Mouse (Mus musculus) E14TG2a.4 (cell line): Measurements from ENCODE around the gene Pou2f3.

Source experiments
- H3K27me3 ChIP-seq: 2 replicates; pipeline ENCODE4 v1.6.1; 2014; ENCODE audit warnings: low read length, control low read depth; ENCODE audit not compliant: insufficient read depth
- H3K36me3 ChIP-seq: 2 replicates; pipeline ENCODE4 v1.6.1; 2014; ENCODE audit warnings: low read length, control low read depth; ENCODE audit not compliant: insufficient read depth
- H3K4me1 ChIP-seq: replicated peaks from 2 replicates; pipeline ENCODE4 v1.6.1; 2014; ENCODE audit warnings: low read depth, low read length, control low read depth
- H3K4me3 ChIP-seq: replicated peaks from 2 replicates; pipeline ENCODE4 v1.5.1; 2014; ENCODE audit warnings: mild to moderate bottlenecking, low read length
- H3K9me3 ChIP-seq: 2 replicates; pipeline ENCODE4 v1.6.1; 2014; ENCODE audit warnings: low read length, control low read depth
- CTCF ChIP-seq: conservative IDR thresholded peaks from 2 replicates; pipeline ENCODE4 v1.5.1; 2014; ENCODE audit warnings: low read length
- NANOG ChIP-seq: IDR thresholded peaks from 2 replicates; pipeline ENCODE4 v1.6.1; 2014; ENCODE audit warnings: borderline replicate concordance, low read length, mixed read lengths
- POU5F1 ChIP-seq: IDR thresholded peaks from 2 replicates; pipeline ENCODE4 v1.6.1; 2014; ENCODE audit warnings: low read length, borderline replicate concordance

The Pou2f3 gene

DNA sequence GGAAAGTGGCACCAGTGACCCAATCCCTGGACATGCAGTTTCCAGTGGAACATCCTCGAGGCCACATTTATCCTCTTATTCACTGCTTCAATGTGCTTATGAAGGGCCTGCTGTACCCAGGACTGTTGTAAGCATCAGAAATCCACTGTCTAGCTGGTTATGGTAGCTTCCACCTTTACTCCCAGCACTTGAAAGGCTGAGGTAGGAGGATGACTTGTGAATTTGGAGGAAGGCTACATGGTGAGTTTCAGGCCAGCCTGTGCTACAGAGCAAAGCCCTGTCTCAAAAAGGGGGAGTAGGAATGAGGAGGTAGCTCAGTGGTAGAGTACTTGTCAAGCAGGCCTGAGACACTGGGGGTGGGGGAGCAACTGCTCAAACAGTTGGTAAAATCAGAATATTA lies 102.1 kb downstream of the Pou2f3 start:
- peaks cover 22% of the 10 kb centered on the region for H3K36me3 ChIP-seq
- no peak overlapping the region for H3K4me3 ChIP-seq
- H3K9me3 ChIP-seq = no peaks in the 10 kb centered on the region
- H3K4me1 ChIP-seq = peaks cover 66% of the 10 kb centered on the region
- H3K27me3 ChIP-seq = no peaks in the 10 kb centered on the region
- TF ChIP-seq POU5F1 = no peak
- no peak for TF ChIP-seq CTCF
- TF ChIP-seq NANOG = no peak

DNA sequence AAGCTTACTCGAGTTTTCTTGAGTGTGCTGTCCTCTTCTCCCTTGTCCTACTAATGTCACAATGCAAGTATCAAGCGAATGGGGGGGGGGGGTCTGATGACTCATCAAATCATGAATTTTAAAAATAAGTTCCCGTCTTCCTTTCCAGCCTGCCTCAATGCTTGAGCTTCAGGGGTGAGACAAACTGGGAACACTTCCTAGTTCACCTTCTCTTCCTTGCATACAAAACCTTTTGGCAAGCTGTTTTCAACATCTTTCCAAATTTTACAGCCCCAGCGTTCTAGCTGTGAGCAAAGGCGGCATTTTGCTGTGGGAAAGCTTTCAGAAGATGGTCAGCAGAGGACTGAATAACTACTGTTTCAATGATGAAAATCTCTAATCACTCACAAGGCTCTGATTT lies 102.6 kb downstream of the Pou2f3 start:
- Histone ChIP-seq H3K36me3 (peaks cover 22% of the 10 kb centered on the region), H3K4me1 (peaks cover 69% of the 10 kb centered on the region), H3K4me3 (no peak overlapping the region), H3K9me3 (no peaks in the 10 kb centered on the region), H3K27me3 (no peaks in the 10 kb centered on the region)
- TF ChIP-seq POU5F1 = no peak
- TF ChIP-seq NANOG = no peak
- TF ChIP-seq CTCF = no peak

DNA sequence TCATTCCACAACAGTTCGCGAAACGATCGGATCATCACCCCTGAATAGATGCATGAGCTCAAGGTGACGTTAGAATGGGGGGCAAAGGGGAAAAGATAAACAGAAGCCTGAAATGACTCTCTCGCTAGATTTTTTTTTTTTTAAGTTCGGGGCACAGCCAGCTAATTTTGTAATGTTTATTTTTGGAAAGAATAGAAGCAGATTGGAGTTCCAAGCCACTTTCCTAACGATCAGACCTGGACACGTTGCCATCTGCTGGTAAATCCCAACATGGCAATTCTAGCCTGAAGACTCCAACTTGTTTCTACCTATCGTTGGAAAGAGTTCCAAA lies 103.0 kb downstream of the Pou2f3 start, which contains the start of gene Arhgef12:
TSS of gene Arhgef12 (minus strand) at position 53 of the 331 bp plus-strand sequence.
- H3K4me1 ChIP-seq = peaks cover 71% of the 10 kb centered on the region
- TF ChIP-seq NANOG (no peak), CTCF (peak; percentile 24), POU5F1 (no peak)
- no peaks in the 10 kb centered on the region for H3K9me3 ChIP-seq
- no peaks in the 10 kb centered on the region for H3K27me3 ChIP-seq
- peaks cover 22% of the 10 kb centered on the region for H3K36me3 ChIP-seq
- H3K4me3 ChIP-seq = peak within 1 kb of the TSS; percentile 92

DNA sequence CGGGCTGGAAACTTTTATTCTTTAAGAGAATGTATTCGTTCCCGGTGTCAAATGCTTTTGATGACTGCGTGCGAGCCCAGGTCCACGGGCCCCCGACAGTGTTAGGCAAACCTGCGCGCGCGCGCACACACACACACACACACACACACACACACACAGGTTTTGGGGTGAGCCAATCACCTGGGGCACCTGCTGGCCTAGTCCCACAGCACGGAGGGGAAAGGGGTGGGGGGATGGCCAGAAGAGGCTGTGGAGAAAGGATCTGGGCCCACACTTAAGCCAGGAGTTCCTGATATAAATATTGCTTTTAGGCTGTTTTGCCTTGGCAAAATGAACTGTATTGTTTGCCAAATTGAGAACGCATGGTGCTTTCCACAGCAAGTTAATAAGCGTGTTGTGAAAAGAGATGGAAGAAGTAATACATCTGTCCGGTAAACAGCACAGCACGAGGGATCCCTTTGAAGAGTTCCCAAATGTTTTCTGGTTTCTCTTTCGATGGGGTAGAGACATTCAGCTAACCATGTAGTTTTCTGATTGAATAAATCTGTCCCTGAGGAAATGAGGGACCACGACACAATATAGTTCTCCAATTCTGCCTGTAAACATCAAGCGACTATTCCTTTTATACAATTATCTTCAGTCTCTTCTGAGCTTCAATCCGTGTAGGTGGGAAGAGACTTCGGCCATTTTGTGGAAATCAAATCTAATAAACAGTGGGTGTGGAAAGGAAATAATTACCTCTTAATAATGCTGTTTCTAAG lies 103.6 kb downstream of the Pou2f3 start:
- Histone ChIP-seq H3K36me3 (peaks cover 16% of the 10 kb centered on the region), H3K4me1 (peaks cover 76% of the 10 kb centered on the region), H3K4me3 (peak overlapping the region; percentile 92), H3K27me3 (no peaks in the 10 kb centered on the region), H3K9me3 (no peaks in the 10 kb centered on the region)
- TF ChIP-seq POU5F1 = no peak
- no peak for TF ChIP-seq NANOG
- TF ChIP-seq CTCF = no peak

DNA sequence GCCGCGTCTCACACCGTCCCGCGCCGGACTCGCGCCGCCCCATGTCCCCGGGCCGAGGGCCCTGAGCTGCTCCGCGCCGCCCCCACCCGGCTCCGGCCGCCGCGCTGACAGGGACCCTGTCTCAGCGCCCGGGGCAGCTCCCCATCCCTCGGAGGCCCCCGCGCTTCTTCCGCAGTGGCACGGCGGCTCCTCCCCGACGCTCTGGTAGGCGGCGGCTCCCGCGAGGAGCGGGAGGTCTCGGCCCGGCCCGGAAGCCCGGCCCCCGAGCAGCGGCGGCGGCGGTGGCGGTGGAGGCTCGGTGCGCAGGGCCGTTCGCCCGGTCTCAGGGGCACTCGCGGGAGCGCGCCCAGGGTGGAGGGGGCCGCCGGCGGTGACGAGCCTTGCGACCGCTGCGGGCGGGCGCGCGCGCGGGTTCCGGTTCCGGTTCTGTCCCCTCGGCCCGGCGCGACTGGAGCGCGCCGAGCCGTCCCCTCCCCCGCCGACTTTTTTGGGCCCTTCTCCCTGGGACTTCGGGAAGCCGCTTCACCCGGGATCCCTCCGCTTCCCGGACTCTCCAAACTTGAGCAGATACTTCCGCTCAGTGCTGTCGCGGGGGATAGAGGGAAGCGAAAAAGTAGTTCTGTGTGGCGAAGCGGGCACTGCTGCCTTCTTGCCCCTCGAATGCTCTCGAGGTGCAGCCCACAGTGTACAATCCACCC lies 104.4 kb downstream of the Pou2f3 start:
- TF ChIP-seq CTCF (no peak), POU5F1 (no peak), NANOG (no peak)
- Histone ChIP-seq H3K36me3 (peaks cover 8% of the 10 kb centered on the region), H3K4me3 (peak overlapping the region; percentile 92), H3K9me3 (no peaks in the 10 kb centered on the region), H3K4me1 (peaks cover 75% of the 10 kb centered on the region), H3K27me3 (no peaks in the 10 kb centered on the region)

DNA sequence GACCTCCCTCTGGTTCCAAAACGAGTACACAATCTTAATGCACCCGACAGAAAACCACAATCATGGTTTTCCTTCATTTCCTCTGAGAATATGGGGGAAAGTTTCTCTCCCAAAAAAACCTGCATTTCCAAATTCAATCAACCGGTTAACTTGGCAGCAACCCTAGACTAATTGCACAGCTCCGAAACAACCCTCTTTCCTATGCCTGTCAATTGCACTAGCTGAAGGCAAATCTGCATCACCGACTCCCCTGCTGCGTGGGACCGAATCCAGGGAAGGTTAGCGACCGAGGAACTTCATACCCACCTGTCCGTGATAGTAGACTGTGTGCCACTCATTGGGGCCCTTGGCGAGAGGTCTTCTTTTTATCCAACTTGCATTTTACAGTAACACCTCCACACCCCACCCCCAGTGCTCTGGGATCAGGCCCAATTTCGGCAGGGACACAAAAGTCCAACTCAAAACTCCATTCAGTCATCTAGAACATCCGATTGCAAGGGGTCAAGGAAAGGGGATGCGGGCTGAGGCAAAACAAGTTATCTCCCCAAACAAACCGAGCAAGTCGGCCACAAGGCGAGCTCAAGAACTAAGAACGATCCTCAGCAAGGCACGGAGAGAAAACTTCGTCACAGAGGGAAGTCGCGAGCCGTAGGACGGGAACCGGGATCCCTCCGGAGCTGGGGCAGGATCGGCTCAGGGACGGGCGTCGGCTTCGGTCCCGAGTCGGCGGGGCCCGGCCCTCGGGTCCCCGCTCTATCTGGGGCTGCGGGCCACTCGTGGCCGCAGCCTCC lies 105.1 kb downstream of the Pou2f3 start:
- H3K4me1 ChIP-seq = peaks cover 73% of the 10 kb centered on the region
- no peaks in the 10 kb centered on the region for H3K9me3 ChIP-seq
- TF ChIP-seq CTCF (no peak), POU5F1 (no peak), NANOG (no peak)
- peaks cover under 1% of the 10 kb centered on the region for H3K36me3 ChIP-seq
- peak overlapping the region; percentile 92 for H3K4me3 ChIP-seq
- H3K27me3 ChIP-seq = no peaks in the 10 kb centered on the region

DNA sequence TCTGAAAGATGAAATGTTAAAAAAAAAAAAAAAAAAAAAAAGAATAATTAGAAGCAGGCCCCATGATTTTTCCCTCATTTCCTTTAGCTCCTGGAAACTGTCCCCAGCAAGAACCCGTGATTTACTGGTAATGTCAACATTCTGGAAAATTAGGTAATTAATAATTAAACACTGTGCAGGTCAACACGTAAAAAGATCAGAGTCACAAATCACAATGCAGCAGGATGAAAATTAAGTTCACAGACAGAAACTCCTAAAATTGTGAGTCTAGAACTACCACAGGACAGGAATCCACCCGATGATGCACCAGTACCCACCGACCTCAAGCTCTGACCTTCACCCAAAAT lies 105.7 kb downstream of the Pou2f3 start:
- Histone ChIP-seq H3K9me3 (no peaks in the 10 kb centered on the region), H3K27me3 (no peaks in the 10 kb centered on the region), H3K4me1 (peaks cover 69% of the 10 kb centered on the region), H3K36me3 (no peaks in the 10 kb centered on the region), H3K4me3 (peak overlapping the region; percentile 92)
- TF ChIP-seq CTCF = no peak
- TF ChIP-seq NANOG = no peak
- TF ChIP-seq POU5F1 = no peak

DNA sequence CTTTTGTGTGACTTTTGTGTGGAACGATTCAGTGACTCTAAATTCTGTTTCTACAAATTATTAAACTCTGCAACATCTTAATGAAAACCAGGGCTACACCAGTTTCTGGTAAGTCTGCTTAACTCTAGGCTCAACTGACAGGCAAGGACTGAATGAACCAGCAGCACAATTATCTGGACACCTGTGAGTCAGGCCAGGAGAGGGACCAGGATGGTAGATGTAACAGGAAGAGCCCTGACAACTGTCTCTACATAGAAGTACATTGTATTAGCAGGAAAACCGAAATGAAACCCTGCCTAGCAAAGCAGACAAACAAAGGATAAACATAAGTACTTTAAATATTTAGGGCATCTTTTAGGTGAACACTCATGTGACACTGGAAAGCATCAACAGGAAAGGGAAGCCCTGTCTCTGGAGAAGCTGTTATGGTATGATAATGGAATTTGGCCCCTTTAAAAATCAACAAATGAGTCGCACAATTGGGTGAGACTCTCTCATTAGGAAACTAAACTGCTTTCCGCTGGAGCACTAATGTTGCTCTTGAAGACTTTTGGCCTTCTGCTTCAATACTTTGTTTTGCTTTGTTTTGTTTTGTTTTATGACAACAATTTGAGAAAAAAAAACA lies 106.4 kb downstream of the Pou2f3 start:
- no peak for TF ChIP-seq NANOG
- TF ChIP-seq POU5F1 = no peak
- TF ChIP-seq CTCF = no peak
- no peaks in the 10 kb centered on the region for H3K36me3 ChIP-seq
- peak overlapping the region; percentile 92; the same call in 1 of the 2 replicates for H3K4me3 ChIP-seq
- H3K9me3 ChIP-seq = no peaks in the 10 kb centered on the region
- no peaks in the 10 kb centered on the region for H3K27me3 ChIP-seq
- peaks cover 64% of the 10 kb centered on the region for H3K4me1 ChIP-seq
